Mouse (Mus musculus) bone marrow, adult 2 months (tissue): ENCODE measurements around the gene Pomt1. TPM values are rescaled to one million over a fixed set of nuclear protein-coding genes. Genes with fewer than 3 reads are reported as not detected.

ENCODE experiments used
- H3K27ac ChIP-seq: fragments of 200-500 bp; 2 replicates; pipeline ENCODE4 v1.5.1; 2012; ENCODE audit warnings: low read depth, mild to moderate bottlenecking, control low read depth, inconsistent platforms, low read length; ENCODE audit not compliant: control insufficient read depth, poor library complexity, insufficient read depth
- H3K4me1 ChIP-seq: fragments of 200-500 bp; 2 replicates; pipeline ENCODE4 v1.6.1; 2011; ENCODE audit warnings: low read length; ENCODE audit not compliant: control insufficient read depth, insufficient read depth
- H3K4me3 ChIP-seq: fragments of 200-500 bp; replicated peaks from 2 replicates; pipeline ENCODE3; 2011; ENCODE audit warnings: mild to moderate bottlenecking, low read depth, low read length, control low read depth; ENCODE audit not compliant: control insufficient read depth
- CTCF ChIP-seq: fragments of 200-500 bp; IDR thresholded peaks from 2 replicates; pipeline ENCODE4 v1.5.1; 2011; ENCODE audit warnings: low read length, control low read depth; ENCODE audit not compliant: control insufficient read depth, insufficient read depth
- POLR2A ChIP-seq: fragments of 200-500 bp; IDR thresholded peaks from 2 replicates; pipeline ENCODE4 v1.6.1; 2011; ENCODE audit warnings: low read depth, mild to moderate bottlenecking, control low read depth, low read length, borderline replicate concordance; ENCODE audit not compliant: control insufficient read depth
- WGBS: fragments of 180-500 bp; shearing (Covaris S2); methylation state at CpG from one replicate; pipeline ENCODE4 v1.1.7; 2018; 5-methylcytosine and 5-hydroxymethylcytosine counted together
- polyA plus RNA-seq: library from polyadenylated mRNA; stranded (reverse); fragments of >200 nt; gene quantifications from 2 replicates; pipeline ENCODE4 v1.2.4, GENCODE M21; 2011; ENCODE audit warnings: low replicate concordance; ENCODE audit not compliant: missing spikeins, insufficient read depth, insufficient read length

The Pomt1 gene
- polyA plus RNA-seq, result 7.8 and 16.2 TPM in 2 replicates

DNA sequence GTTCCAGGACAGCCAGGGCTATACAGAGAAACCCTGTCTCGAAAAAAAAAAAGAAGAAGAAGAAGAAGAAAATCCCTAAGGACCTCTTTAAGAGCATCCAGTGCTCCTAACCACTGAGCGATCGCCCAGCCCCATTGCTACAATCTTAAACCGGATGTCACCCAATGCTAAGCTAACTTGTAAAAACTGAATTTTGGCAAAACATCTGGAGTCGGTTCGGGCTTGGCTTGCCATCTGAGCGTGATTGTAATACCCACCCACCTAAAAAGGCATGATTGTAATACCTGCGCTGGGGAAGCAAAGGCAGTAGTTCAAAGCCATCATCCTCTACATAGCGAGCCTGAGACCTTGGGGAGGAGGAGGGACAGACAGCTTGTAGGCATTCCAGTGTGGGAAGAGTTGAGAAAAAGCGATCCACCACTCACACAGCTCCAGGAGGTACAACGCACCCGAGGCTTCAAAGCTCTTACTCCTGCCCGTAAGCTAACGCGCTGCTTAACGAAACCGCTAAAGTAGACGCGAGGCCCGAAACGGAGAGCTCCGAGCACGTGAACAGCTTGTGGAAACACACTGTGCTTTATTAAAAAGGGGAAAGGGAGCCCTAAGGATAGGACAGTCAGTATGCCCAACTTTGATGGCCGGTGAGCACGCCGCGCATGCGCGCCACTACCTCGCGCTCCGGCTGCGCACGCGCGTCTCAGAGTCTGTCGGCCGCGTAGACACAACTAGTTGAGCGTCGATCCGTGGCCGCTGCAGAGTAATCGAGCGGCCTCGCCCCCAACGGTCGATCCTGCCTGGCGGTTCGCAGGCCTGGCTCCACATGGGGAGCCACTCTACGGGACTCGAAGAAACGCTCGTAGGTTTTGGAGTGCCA is at the start of gene Pomt1:
TSS of gene Pomt1 (plus strand) at position 705 of the 874 bp plus-strand sequence.
- peak; percentile 89; the same call in 1 of the 2 replicates for TF ChIP-seq POLR2A
- TF ChIP-seq CTCF, result no peak; the same call in 1 of the 2 replicates
- WGBS, result under 1% methylated on average over 54 of the region's 54 CpGs
- H3K4me3 ChIP-seq, result peak within 1 kb of the TSS; percentile 82
- H3K4me1 ChIP-seq, result no peaks in the 10 kb centered on the region
- H3K27ac ChIP-seq, result peak within 1 kb of the TSS; percentile 66

GRCm38 (mm10) chr2:32187019-32187551 is 49.3 kb upstream of the Pomt1 start:
- WGBS, result 90% methylated on average over 13 of the region's 13 CpGs
- no peak for TF ChIP-seq POLR2A
- TF ChIP-seq CTCF, result no peak
- H3K4me1 ChIP-seq, result peaks cover 1% of the 10 kb centered on the region; the same call in 1 of the 2 replicates
- H3K4me3 ChIP-seq, result no peak overlapping the region
- H3K27ac ChIP-seq, result no peak overlapping the region; the same call in 1 of the 2 replicates

GRCm38 (mm10) chr2:32187649-32188048 is 48.7 kb upstream of the Pomt1 start:
- Histone ChIP-seq H3K4me1 (peaks cover 1% of the 10 kb centered on the region; the same call in 1 of the 2 replicates), H3K4me3 (no peak overlapping the region), H3K27ac (no peak overlapping the region)
- 90% methylated on average over 7 of the region's 7 CpGs for WGBS
- TF ChIP-seq CTCF, result no peak
- no peak for TF ChIP-seq POLR2A

GRCm38 (mm10) chr2:32189060-32189681 is 47.2 kb upstream of the Pomt1 start:
- no peak for TF ChIP-seq CTCF
- no peak for TF ChIP-seq POLR2A
- peaks cover 1% of the 10 kb centered on the region; the same call in 1 of the 2 replicates for H3K4me1 ChIP-seq
- H3K27ac ChIP-seq, result no peak overlapping the region
- H3K4me3 ChIP-seq, result no peak overlapping the region
- 22% methylated on average over 5 of the region's 5 CpGs for WGBS

GRCm38 (mm10) chr2:32190620-32191019 is 45.8 kb upstream of the Pomt1 start:
- Histone ChIP-seq H3K27ac (no peak overlapping the region), H3K4me1 (peaks cover 1% of the 10 kb centered on the region; the same call in 1 of the 2 replicates), H3K4me3 (no peak overlapping the region)
- TF ChIP-seq POLR2A, result no peak
- TF ChIP-seq CTCF, result no peak
- WGBS, result 62% methylated on average over 1 of the region's 1 CpGs

DNA sequence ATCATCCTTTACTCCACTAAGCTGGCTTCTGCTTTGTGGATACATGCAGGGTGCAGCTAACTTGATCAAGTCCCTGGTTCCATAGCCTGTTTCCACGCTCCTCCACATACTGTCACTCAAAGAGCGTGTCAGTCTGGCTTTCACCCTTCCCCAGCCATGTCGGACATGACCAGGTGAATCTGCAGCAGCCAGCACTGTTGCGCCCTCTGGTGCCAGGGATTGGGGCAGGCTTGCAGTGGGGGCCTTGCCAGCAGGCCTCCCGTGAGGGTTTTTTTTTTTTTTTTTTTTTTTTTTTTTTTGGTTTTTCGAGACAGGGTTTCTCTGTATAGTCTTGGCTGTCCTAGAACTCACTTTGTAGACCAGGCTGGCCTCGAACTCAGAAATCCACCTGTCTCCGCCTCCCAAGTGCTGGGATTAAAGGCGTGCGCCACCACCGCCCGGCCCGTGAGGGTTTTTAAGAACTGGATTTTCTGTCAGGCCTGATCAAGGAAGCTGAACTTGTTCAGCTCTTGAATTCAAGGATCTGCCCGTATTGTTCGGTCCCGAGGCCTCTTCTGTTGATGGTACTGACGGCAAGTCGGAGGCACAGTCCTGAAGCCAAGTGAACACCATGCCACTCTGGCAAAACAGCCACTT is 44.4 kb upstream of the Pomt1 start:
- H3K27ac ChIP-seq, result no peak overlapping the region
- H3K4me3 ChIP-seq, result no peak overlapping the region
- H3K4me1 ChIP-seq, result peaks cover 1% of the 10 kb centered on the region; the same call in 1 of the 2 replicates
- 79% methylated on average over 18 of the region's 18 CpGs for WGBS
- TF ChIP-seq POLR2A (no peak), CTCF (peak; percentile 77)

DNA sequence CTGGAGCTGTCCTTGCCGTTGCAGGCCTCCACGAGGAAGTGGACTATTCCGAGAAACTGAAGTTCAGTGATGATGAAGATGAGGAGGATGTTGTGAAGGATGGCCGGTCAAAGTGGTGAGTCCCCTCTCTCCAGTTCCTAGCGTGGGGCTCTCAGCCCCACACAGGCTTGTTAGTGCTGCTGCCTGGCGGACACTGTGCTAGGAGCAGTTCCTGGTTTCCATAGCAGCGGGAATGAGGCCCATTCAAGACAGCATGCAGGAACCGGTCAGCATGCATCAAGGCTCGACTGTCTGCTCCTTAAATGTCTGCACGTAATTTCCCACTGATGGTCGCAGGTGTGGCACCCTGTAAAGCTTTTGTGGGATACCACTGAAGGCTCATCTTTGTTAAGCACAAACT is 37.4 kb upstream of the Pomt1 start:
- TF ChIP-seq CTCF, result no peak
- TF ChIP-seq POLR2A, result no peak
- no peak overlapping the region for H3K27ac ChIP-seq

More for the DNA sequence above, 37.4 kb upstream of the Pomt1 start:
- 82% methylated on average over 11 of the region's 11 CpGs for WGBS
- Histone ChIP-seq H3K4me1 (no peaks in the 10 kb centered on the region), H3K4me3 (no peak overlapping the region)
